Mouse (Mus musculus): ENCODE results near the gene Parvb. TPM values are rescaled to one million over a fixed set of nuclear protein-coding genes. Genes with fewer than 3 reads are reported as not detected.
A peak's percentile ranks its signal among the peaks of the same experiment; 100 is the strongest.

Gene Parvb
- polyA plus RNA-seq, 1 experiment from 2014 or later, result 2.5 TPM

DNA sequence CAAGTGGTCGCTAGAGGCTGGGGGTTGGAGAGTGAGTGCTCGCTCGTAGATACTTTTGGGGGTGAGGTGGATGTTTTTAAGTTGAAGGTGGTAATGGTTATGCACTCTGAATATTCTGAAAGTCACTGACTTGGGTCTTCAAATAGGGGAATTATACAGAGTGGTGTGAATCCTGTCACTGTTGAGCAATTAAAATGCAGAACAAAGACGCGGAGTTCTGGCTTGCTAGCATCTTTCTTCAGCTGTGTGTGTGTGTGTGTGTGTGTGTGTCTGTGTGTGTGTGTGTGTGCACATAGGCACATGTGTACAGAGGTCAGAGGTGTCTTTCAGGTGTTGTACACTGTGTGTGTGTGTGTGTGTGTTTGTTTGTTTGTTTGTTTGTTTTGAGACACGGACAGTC lies 14.4 kb downstream of the Parvb start:
- no peaks in the 10 kb centered on the region for H3K36me3 ChIP-seq (ENCODE audit: control insufficient read depth, insufficient read depth, low read length)

DNA sequence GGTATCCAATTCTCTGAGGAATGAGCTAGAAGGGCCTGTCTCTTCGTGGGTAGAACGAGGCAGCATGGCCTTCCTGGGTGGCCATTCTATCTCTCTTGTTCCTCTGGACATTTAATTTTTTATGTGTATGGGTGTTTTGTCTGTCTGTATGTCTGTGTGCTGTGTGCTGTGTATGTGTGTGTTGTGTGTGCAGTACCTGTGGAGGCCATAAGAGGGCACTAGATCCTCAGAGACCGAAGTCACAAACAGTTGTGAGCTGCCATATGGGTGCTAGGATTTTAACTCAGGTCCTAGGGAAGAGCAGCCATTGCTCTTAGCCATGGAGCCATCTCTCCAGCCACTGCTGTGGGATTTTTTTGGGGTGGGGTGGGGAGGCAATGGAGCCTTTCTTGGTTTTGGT lies 15.5 kb downstream of the Parvb start:
- Histone ChIP-seq H3K4me1 (ENCODE audit: control insufficient read depth, insufficient read depth, low read length) (0 out of 2 replicates have a peak, but pooled peaks cover 8% of the 10 kb centered on the region), H3K27me3 (replicated peaks; ENCODE audit: control insufficient read depth, insufficient read depth, low read length) (no peaks in the 10 kb centered on the region), H3K9me3 (ENCODE audit: control insufficient read depth, low read length) (no peaks in the 10 kb centered on the region), H3K27ac (ENCODE audit: low read length) (no peak overlapping the region), H3K4me2 (ENCODE audit: low read depth, low read length) (no peak overlapping the region), H3K9ac (ENCODE audit: low read depth, low read length) (no peak overlapping the region), H3K4me3 (ENCODE audit: low read length) (no peak overlapping the region), H3K36me3 (ENCODE audit: control insufficient read depth, insufficient read depth, low read length) (no peaks in the 10 kb centered on the region)
- WGBS, result 94% methylated on average over 3 of the region's 3 CpGs
- no peak for ATAC-seq

More for the DNA sequence above, 14.4 kb downstream of the Parvb start:
- Histone ChIP-seq H3K4me2 (ENCODE audit: low read depth, low read length) (no peak overlapping the region), H3K4me3 (ENCODE audit: low read length) (no peak overlapping the region), H3K27ac (ENCODE audit: low read length) (no peak overlapping the region), H3K27me3 (replicated peaks; ENCODE audit: control insufficient read depth, insufficient read depth, low read length) (no peaks in the 10 kb centered on the region), H3K4me1 (ENCODE audit: control insufficient read depth, insufficient read depth, low read length) (0 out of 2 replicates have a peak, but pooled peaks cover 8% of the 10 kb centered on the region), H3K9me3 (ENCODE audit: control insufficient read depth, low read length) (no peaks in the 10 kb centered on the region), H3K9ac (ENCODE audit: low read depth, low read length) (no peak overlapping the region)
- ATAC-seq, result no peak
- 89% methylated on average over 6 of the region's 6 CpGs for WGBS

GRCm38 (mm10) chr15:84251227-84251626 lies 19.4 kb downstream of the Parvb start:
- peaks cover 13% of the 10 kb centered on the region; the same call in 1 of the 2 replicates for H3K4me1 ChIP-seq (ENCODE audit: control insufficient read depth, insufficient read depth, low read length)
- WGBS, result 38% methylated on average over 13 of the region's 13 CpGs
- ATAC-seq, result no peak

DNA sequence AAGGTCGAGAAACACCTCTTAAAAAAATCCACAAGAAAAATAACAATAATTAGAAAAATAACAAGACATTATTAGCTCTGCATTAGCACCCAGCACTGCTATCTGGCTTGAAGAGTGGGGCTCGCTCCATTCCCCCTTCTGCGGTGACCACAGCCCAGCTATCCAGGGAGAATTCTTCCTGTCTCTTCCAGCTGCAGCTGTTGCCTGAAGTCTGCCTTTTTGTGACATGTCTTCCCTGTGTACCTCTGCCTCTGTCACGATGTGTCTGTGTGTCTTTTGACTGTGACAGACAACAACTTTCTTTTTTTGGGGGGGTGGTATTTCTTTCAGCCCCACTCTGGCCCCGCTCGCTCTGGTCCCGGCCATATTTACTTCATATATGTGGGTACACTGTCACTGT lies 20.8 kb downstream of the Parvb start:
- H3K27me3 ChIP-seq (replicated peaks; ENCODE audit: control insufficient read depth, insufficient read depth, low read length), result no peaks in the 10 kb centered on the region
- peaks cover 13% of the 10 kb centered on the region; the same call in 1 of the 2 replicates for H3K4me1 ChIP-seq (ENCODE audit: control insufficient read depth, insufficient read depth, low read length)
- no peak overlapping the region for H3K4me3 ChIP-seq (ENCODE audit: low read length)
- no peak for ATAC-seq
- 87% methylated on average over 7 of the region's 7 CpGs for WGBS
- H3K9me3 ChIP-seq (ENCODE audit: control insufficient read depth, low read length), result no peaks in the 10 kb centered on the region
- no peak overlapping the region for H3K4me2 ChIP-seq (ENCODE audit: low read depth, low read length)
- H3K9ac ChIP-seq (ENCODE audit: low read depth, low read length), result no peak overlapping the region
- H3K27ac ChIP-seq (ENCODE audit: low read length), result no peak overlapping the region
- no peaks in the 10 kb centered on the region for H3K36me3 ChIP-seq (ENCODE audit: control insufficient read depth, insufficient read depth, low read length)

More at GRCm38 (mm10) chr15:84251227-84251626, 19.4 kb downstream of the Parvb start:
- Histone ChIP-seq H3K9ac (ENCODE audit: low read depth, low read length) (no peak overlapping the region), H3K27me3 (replicated peaks; ENCODE audit: control insufficient read depth, insufficient read depth, low read length) (no peaks in the 10 kb centered on the region), H3K9me3 (ENCODE audit: control insufficient read depth, low read length) (no peaks in the 10 kb centered on the region), H3K4me2 (ENCODE audit: low read depth, low read length) (no peak overlapping the region), H3K27ac (ENCODE audit: low read length) (no peak overlapping the region), H3K4me3 (ENCODE audit: low read length) (no peak overlapping the region), H3K36me3 (ENCODE audit: control insufficient read depth, insufficient read depth, low read length) (no peaks in the 10 kb centered on the region)

DNA sequence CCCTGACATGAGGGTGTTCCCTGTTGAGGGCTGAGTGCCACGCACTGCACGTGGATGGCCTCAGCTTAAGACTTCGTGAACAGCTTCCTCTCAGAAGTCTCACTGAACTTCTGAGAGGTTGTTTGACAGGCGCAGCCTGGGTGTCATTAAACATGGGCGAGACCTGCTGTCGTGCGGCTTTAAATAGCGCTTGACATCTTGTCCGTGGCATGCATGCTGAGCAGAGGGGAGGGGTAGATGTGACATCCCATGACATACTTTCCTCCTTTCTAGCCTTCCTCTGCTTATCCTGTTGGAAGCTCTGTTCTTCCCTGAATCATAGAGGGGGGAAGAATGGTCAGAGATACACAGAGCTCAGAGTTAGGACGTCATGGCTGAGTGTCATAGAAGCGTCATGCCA lies 21.9 kb downstream of the Parvb start:
- 39% methylated on average over 11 of the region's 11 CpGs for WGBS
- H3K36me3 ChIP-seq (ENCODE audit: control insufficient read depth, insufficient read depth, low read length), result no peaks in the 10 kb centered on the region
- no peaks in the 10 kb centered on the region for H3K9me3 ChIP-seq (ENCODE audit: control insufficient read depth, low read length)
- ATAC-seq, result no peak
- no peak overlapping the region for H3K4me3 ChIP-seq (ENCODE audit: low read length)
- no peaks in the 10 kb centered on the region for H3K27me3 ChIP-seq (replicated peaks; ENCODE audit: control insufficient read depth, insufficient read depth, low read length)
- no peak overlapping the region for H3K4me2 ChIP-seq (ENCODE audit: low read depth, low read length)
- no peak overlapping the region for H3K9ac ChIP-seq (ENCODE audit: low read depth, low read length)
- H3K27ac ChIP-seq (ENCODE audit: low read length), result no peak overlapping the region
- peaks cover 13% of the 10 kb centered on the region; the same call in 1 of the 2 replicates for H3K4me1 ChIP-seq (ENCODE audit: control insufficient read depth, insufficient read depth, low read length)

GRCm38 (mm10) chr15:84254387-84254786 lies 22.5 kb downstream of the Parvb start:
- H3K27me3 ChIP-seq (replicated peaks; ENCODE audit: control insufficient read depth, insufficient read depth, low read length), result no peaks in the 10 kb centered on the region
- peaks cover 13% of the 10 kb centered on the region; the same call in 1 of the 2 replicates for H3K4me1 ChIP-seq (ENCODE audit: control insufficient read depth, insufficient read depth, low read length)
- H3K4me2 ChIP-seq (ENCODE audit: low read depth, low read length), result no peak overlapping the region
- no peak for ATAC-seq
- WGBS, result 54% methylated on average over 8 of the region's 8 CpGs
- no peak overlapping the region for H3K4me3 ChIP-seq (ENCODE audit: low read length)
- H3K9me3 ChIP-seq (ENCODE audit: control insufficient read depth, low read length), result no peaks in the 10 kb centered on the region
- no peaks in the 10 kb centered on the region for H3K36me3 ChIP-seq (ENCODE audit: control insufficient read depth, insufficient read depth, low read length)
- peak overlapping the region; percentile 23; the same call in 1 of the 2 replicates for H3K27ac ChIP-seq (ENCODE audit: low read length)
- H3K9ac ChIP-seq (ENCODE audit: low read depth, low read length), result no peak overlapping the region

- no peaks in the 10 kb centered on the region for H3K36me3 ChIP-seq (ENCODE audit: control insufficient read depth, insufficient read depth, low read length)
- 67% methylated on average over 12 of the region's 12 CpGs for WGBS
- no peak overlapping the region for H3K27ac ChIP-seq (ENCODE audit: low read length)
- no peak for ATAC-seq
- H3K9me3 ChIP-seq (ENCODE audit: control insufficient read depth, low read length), result no peaks in the 10 kb centered on the region
- H3K27me3 ChIP-seq (replicated peaks; ENCODE audit: control insufficient read depth, insufficient read depth, low read length), result no peaks in the 10 kb centered on the region
- no peak overlapping the region for H3K4me3 ChIP-seq (ENCODE audit: low read length)
- H3K4me2 ChIP-seq (ENCODE audit: low read depth, low read length), result no peak overlapping the region
- H3K9ac ChIP-seq (ENCODE audit: low read depth, low read length), result no peak overlapping the region
- peaks cover 7% of the 10 kb centered on the region; the same call in 1 of the 2 replicates for H3K4me1 ChIP-seq (ENCODE audit: control insufficient read depth, insufficient read depth, low read length)
These were observed 24.5 kb downstream of the Parvb start for GRCm38 (mm10) chr15:84256254-84256850.

DNA sequence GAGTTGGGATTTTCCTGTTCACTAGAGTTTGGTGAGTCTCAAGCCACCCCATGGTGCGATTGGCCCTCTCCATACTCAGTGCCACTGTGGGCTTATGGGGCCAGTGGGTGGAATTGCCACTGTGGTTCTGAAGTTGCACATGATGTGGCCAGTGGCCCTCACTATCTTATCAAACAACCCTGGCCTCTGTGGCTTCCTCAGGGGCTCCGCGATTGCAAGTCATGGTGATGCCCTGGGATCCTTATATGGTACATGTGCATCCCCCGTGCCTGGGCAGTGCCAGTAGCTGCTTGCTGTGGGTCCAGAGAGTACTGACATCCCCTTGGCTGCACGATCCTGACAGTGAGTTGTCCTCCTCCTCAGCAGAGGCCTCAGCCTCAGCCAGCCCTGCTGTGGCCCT lies 25.0 kb downstream of the Parvb start:
- 82% methylated on average over 5 of the region's 5 CpGs for WGBS
- H3K27me3 ChIP-seq (replicated peaks; ENCODE audit: control insufficient read depth, insufficient read depth, low read length), result no peaks in the 10 kb centered on the region
- H3K9ac ChIP-seq (ENCODE audit: low read depth, low read length), result no peak overlapping the region
- H3K4me1 ChIP-seq (ENCODE audit: control insufficient read depth, insufficient read depth, low read length), result peaks cover 7% of the 10 kb centered on the region; the same call in 1 of the 2 replicates
- no peaks in the 10 kb centered on the region for H3K36me3 ChIP-seq (ENCODE audit: control insufficient read depth, insufficient read depth, low read length)
- no peak overlapping the region for H3K4me3 ChIP-seq (ENCODE audit: low read length)
- H3K9me3 ChIP-seq (ENCODE audit: control insufficient read depth, low read length), result no peaks in the 10 kb centered on the region
- no peak overlapping the region for H3K27ac ChIP-seq (ENCODE audit: low read length)
- H3K4me2 ChIP-seq (ENCODE audit: low read depth, low read length), result no peak overlapping the region
- ATAC-seq, result no peak

DNA sequence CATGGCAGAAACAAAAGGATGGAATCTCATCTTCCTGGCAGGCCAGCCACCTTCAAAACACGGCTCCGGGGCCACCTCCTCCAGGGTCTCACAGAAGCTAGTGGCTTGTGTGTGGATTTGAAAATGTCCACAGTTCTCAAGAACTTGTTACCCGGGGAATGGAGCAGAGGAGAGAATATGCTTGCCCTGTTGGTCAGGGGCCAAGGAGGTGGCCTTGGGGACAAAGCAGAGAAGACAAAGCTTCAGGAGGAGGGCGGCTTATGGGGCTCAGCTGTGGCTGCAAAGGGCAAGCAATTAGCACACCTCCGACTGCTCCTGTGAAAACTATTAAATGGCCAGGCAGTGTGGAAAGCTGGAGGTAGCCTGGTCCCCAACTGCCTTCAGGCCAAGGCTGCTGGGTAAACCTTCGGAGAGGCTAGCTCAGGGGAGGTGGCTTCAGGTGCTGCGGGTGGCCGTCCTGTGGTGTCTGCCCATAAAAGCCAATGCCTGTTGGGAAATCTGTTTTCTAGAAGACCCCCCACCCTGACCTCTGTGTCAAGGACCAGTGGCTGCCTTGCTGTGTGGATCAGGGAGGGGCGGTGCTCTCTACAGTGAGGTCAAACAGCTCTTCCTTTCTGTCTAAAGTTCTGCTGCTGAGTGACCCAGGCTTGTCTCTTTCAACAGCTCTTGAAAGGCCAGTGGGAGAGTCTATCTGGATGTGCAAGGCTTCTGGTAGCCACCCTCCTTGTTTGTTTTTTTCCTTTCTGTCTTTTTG lies 26.9 kb downstream of the Parvb start:
- Histone ChIP-seq H3K27me3 (replicated peaks; ENCODE audit: control insufficient read depth, insufficient read depth, low read length) (no peaks in the 10 kb centered on the region), H3K9ac (ENCODE audit: low read depth, low read length) (no peak overlapping the region), H3K4me1 (ENCODE audit: control insufficient read depth, insufficient read depth, low read length) (peaks cover 4% of the 10 kb centered on the region; the same call in 1 of the 2 replicates), H3K9me3 (ENCODE audit: control insufficient read depth, low read length) (no peaks in the 10 kb centered on the region), H3K4me3 (ENCODE audit: low read length) (no peak overlapping the region), H3K4me2 (ENCODE audit: low read depth, low read length) (no peak overlapping the region), H3K27ac (ENCODE audit: low read length) (no peak overlapping the region), H3K36me3 (ENCODE audit: control insufficient read depth, insufficient read depth, low read length) (no peaks in the 10 kb centered on the region)
- WGBS, result 70% methylated on average over 9 of the region's 9 CpGs
- ATAC-seq, result no peak
